Mouse (Mus musculus) granulocyte monocyte progenitor cell, adult 5-6 weeks (primary cell): Measurements from ENCODE around the gene Spop. TPM values are rescaled to one million over a fixed set of nuclear protein-coding genes. Genes with fewer than 3 reads are reported as not detected.

Experiments used
- ATAC-seq: replicated peaks from 2 replicates; pipeline ENCODE4 v1.8.0; 2016; ENCODE audit warnings: mild to moderate bottlenecking, moderate TSS enrichment, inconsistent platforms; ENCODE audit not compliant: poor library complexity, severe bottlenecking
- total RNA-seq, 2 experiments: library from RNA; stranded (forward) in 1 of 2; stranded (reverse) in 1 of 2; fragments of 200-712, 200-1000 nt in 1 of 2; fragments of >200 nt in 1 of 2; fragmentation: Nextera tagmentation in 1 of 2; gene quantifications; 2 replicates each; pipeline ENCODE4 v1.2.3; 2014 to 2017

The Spop gene
- 80.9 and 94.8 TPM in 2 replicates for total RNA-seq (2014; fragmentation: Nextera tagmentation)
- total RNA-seq (2017) = 65.8 and 70.6 TPM in 2 replicates

- ATAC-seq = peak; percentile 76
Observed at GRCm38 (mm10) chr11:95413641-95414535, at the start of gene Spop. Gene Spop, plus strand, starts transcription at chr11:95414080.

DNA sequence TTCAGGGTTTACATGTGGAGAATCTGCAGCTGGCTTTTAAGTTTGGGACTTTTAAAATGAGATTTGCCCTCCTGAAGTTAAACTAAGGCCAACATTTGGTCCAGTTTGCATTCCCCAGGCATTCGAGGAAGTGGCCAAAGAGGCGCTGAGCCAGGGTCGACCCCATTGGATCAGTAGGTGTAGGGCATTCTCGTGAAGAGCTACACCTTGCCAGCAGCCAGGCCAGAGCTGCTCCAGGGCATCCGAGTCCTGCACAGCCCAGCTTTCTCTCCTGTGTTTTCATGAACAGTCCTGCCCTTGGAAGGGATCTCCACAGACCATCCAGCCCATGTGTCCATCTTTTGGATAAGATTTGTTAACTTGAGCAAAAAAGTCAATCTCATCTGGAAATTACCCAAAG is 49.5 kb upstream of the Spop start:
- no peak for ATAC-seq

DNA sequence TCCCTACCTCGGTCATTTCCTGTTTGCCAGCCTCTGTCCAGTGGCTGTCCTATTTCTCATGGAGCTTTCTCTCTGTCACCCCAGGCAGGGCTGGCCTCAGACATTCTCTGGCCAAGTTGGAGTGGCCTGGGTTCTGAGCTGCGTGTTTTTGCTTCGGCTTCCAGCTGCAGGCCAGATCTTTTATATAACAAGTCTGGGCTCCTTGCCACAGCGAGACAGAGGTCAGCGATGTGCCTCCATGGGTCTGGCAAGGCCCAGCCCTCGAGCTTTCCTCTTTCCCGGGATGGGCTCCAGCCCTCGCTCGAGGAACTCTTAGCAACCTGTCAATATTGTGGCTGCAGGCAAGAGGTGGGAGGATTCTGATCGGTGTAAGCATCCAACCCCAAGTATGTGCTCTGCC is 48.3 kb upstream of the Spop start:
- ATAC-seq = no peak

DNA sequence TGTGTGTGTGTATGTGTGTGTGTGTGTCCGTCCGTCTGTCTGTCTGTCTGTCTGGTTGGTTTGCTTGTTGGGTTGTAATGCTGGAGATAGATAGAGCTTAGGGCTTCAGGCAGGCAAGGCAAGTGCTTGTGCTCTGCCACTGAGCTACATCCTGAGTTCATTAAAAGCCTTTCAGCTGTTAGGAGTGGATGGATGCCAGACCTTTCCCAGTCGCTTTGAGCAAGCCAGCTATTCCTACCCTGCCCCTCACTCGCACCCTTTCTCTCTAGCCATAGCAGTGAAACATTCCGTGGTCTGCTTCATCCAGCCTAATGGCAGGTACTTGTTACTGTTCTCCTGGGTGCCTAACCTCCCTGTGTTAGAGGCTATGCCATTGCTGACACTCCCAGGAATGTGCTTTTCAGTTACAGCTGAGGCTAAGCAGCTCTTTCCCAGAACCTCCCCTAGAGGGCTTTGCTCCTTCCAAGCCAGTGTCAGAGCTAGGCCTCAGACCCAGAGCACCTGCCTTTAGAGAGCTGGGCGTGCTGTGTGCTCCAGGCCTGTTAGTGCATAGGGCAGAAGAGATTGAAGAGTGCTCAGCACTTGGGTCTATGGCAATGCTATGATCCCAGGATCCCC is 47.5 kb upstream of the Spop start:
- ATAC-seq = peak; percentile 12; the same call in 1 of the 2 replicates

DNA sequence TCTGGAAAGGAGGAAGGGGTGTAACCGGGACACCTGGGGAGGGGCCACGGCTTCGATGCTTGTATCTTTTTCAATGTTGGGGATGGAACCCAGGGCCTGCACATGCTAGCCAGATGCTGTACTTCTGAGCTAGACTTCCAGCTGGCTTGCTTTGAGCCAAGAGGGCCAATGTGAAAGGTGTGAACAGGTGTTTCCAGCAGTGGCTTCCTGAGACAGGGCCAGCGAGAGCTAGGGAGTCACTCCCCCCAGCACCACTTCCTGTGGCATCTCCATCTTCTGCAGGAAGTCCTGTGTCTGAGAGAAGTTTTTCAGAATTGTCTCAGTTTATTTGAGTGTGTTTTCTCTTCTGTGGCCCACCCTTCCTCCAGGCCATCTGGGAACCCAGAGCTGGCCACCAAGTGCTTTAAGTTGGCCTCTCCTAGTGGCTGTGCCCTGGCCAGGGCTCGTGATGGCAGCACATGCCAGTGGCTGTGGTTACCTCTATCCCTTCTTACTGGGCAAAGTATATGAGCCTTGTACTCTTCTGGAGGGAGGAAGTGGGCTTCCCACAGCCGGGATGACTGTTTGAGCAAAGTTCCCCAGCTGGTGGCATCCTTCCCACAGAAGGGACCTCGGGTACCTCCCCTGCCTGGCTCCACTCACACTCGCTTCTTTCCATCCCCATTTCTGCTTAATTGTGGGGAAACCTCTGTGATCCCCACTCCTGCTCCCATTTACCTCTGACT is 46.7 kb upstream of the Spop start:
- ATAC-seq = peak; percentile 52

DNA sequence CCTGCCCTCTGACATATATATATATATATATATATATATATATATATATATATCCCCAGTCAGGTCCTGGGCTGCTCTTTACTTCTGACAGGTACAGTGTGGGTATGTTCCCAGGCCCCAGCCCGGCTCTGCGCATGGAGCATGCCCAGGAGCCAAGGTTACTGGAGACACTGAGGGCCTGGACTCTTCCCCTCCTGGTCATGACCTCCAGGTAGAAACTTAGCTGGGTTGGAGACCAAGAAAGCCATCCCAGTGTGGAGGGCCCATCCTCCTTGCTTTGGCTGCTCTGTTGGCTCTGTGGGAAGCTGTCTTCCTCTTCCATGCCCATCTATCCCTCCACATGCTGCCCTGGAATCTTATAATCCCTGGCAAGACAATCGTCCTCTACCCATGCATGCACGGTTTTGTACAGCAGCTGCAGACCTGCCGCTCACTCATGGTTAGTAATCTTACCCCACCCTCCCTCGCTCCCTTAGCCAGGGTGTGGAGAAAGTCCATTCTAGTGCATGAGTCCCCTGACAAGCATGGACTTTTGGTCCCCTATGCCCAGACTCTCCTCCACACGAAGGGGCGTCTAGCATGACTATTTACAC is 45.6 kb upstream of the Spop start:
- no peak for ATAC-seq

GRCm38 (mm10) chr11:95368871-95369270 is 45.0 kb upstream of the Spop start:
- no peak for ATAC-seq

- ATAC-seq = peak; percentile 36
Observed at GRCm38 (mm10) chr11:95369964-95370890, 43.7 kb upstream of the Spop start.

DNA sequence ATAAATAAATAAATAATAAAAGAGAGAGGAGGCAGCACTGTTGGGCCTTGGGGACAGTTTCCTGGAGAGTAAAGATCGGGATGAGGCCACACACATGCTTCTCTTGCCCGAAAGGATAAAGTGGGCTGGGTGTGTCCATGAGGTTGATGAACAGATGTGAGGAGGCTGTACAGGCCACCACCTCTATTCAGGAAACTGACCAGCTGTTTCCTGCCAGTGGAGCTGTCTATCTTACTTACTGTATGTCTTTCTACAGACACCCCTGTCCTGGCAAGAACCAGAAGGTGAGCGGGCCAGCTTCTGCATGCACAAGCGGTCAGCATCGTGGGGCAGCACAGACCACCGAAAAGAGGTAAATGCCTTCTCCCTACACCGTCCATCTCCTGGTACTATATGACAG is 42.7 kb upstream of the Spop start:
- ATAC-seq = no peak

DNA sequence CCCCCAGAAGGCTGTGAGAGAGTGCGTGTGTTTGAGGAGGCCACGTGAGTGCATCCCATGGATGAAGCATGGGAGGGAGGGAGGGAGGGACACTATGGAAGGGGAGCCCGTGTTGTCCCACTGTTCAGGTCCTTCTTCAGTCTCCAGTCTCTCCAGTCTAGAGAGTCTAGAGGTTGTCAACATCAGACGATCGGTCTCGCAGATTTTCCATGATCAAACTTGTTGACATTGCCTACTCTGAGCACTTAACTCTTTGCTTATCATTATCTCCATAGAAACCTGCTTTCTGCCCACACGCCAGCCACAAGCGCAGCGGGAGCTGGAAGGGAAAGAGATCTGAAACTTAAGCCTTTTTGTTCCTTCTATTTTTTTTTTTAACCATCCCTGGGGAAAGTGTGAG is 35.0 kb upstream of the Spop start:
- ATAC-seq = no peak

DNA sequence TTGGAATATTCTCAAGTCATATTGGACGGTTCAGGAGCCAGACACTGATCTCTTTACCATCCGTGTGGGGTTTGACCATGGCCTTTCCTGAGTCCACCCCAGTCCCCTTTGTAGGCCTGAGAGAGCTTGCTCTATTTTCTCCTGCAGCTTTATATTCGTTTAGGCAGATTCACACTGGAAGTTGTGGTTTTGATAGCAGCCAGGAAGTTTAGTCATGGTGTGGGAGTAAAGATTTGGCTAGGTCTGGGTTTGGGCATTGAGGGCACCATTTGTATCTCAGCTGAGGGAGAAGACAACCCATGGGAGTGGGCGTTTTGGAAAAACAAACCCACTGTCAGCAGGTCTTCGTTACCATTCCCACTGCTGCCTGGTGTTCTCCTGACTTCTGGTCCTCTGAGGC is 34.3 kb upstream of the Spop start:
- no peak for ATAC-seq

DNA sequence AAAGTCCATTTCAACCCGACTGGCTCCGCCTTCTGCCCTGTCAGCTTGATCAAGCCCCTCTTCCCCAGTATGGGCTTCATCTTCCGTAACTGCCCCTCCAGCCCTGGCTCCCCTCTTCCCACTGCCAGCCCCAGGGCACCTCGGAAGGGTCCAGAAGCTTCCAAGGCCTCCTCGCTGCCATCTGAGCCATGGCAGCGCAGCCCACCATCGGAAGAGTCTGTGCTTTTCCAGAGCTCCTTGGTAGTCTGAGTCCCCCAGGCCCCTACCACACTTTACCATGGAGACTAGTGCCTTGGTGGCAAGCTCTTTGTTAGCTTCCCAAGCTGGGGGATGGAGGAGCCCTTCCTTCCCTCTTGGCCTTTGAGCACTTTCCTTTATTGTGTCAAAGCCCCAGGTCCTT is 33.2 kb upstream of the Spop start:
- no peak for ATAC-seq

- ATAC-seq = no peak
Observed at GRCm38 (mm10) chr11:95381146-95381545, 32.7 kb upstream of the Spop start.

DNA sequence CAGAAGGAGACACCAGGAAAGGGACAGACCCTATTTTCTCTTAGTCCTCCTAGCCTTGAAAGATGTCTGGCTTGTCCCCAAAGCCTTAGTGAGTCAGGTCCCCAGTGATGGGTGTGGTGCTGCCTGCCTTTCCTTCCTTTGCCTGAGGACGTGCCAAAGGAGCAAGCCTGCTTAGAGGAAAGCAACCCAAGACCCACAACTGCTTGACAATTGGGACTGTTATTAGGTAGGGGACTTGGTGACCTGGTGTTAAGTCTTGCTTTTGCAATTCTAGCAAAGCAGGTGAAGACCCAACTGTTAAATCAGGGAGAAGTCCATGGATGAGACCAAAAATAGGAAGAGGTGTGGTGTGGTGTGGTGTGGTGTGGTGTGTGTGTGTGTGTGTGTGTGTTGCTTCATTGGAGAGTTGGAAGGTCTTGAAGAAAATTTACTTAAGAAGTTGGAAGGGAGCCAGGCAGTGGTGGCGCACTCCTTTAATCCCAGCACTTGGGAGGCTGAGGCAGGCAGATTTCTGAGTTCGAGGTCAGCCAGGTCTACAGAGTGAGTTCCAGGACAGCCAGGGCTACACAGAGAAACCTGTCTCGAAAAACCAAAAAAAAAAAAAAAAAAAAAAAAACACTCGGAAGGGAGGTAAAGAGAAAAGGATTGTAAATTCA is 30.4 kb upstream of the Spop start:
- ATAC-seq = no peak

DNA sequence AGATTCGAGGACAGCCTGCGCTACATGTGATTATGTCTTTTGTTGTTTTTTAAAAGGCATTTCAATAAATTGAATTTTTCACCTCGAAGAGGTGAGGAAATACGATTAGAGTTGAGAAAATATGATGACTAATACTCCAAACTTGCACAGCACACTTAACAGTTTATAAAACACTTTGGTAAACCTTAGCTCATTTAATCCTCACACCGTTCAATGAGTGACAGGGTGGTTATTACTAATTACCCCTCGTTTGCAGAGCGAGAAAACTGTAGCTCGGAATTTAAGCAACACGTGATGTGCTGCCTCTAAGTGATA is 29.9 kb upstream of the Spop start:
- ATAC-seq = no peak

GRCm38 (mm10) chr11:95384319-95384972 is 29.4 kb upstream of the Spop start, which contains the start of gene Slc35b1:
Gene Slc35b1, plus strand, starts transcription at chr11:95384692.
- peak; percentile 90 for ATAC-seq

DNA sequence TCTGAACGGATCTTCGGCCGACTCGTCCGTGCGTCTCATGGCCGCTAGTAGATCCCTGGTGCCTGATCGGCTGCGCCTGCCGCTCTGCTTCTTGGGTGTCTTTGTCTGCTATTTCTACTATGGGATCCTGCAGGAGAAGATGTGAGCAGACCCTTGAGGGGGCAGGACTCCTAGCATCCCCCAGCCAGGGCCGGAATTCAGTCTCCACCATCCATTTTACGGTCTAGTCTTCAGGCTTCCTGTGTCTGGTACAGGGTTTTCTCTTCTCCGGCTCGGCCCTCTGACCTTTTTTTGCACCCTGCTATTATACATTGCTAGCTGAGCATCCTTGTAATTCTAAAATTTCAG is 28.9 kb upstream of the Spop start:
- ATAC-seq = peak; percentile 12; the same call in 1 of the 2 replicates

- ATAC-seq = no peak
Observed at GRCm38 (mm10) chr11:95387354-95387753, 26.5 kb upstream of the Spop start.

DNA sequence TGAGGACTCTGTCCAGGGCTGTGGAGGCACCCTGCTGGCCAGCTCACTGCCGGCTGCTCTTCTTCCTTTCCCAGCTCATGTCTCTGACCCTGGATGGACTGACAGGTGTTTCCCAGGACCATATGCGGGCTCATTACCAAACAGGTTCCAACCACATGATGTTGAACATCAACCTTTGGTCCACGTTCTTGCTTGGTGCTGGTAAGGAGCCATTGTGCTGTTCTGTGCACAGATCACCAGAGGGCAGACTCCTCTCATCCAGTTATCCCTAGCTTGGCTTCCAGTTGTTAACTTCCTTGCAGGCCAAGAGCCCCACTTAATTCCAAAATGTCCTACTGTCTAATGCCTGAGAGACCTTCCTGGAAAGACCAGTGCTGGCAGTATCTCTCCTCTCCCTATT is 24.9 kb upstream of the Spop start:
- ATAC-seq = no peak
